Comparison of ENCODE assay signal across 20 mouse cellular contexts in genomic region chr1:130373398-130374083, GRCm38 (mm10). TPM values are rescaled to one million over a fixed set of nuclear protein-coding genes. Genes with fewer than 3 reads are reported as not detected.
DNase-seq lines count a peak whose midpoint lies in the region; ATAC-seq and TF ChIP-seq lines count a peak whose summit lies in the region.
"Had no signal": no experiment of that assay in that cellular context is flagged by ENCODE, and none has a peak within 500 bp of the region (broad histone marks: within the 10 kb centered on the region; RNA-seq: fewer than 3 reads in every experiment).

No protein-coding gene starts in this region.

- H3K27me3 ChIP-seq in lung, embryonic 14.5 days (ENCODE audit: insufficient read depth, low read length): no peaks in the 10 kb centered on the region
- no peaks in the 10 kb centered on the region for H3K27me3 ChIP-seq in lung, postnatal 0 days (replicated peaks; ENCODE audit: insufficient read depth, low read length)
- H3K27me3 ChIP-seq in heart, embryonic 12.5 days (replicated peaks): no peaks in the 10 kb centered on the region
- H3K27me3 ChIP-seq in liver, embryonic 12.5 days (replicated peaks): no peaks in the 10 kb centered on the region
- H3K27me3 ChIP-seq: midbrain, embryonic 12.5 days; neural tube, embryonic 15.5 days; stomach, embryonic 15.5 days had no signal

- H3K4me3 ChIP-seq in lung, embryonic 14.5 days (ENCODE audit: low read depth, low read length): no peak overlapping the region
- no peak overlapping the region for H3K4me3 ChIP-seq in lung, postnatal 0 days (ENCODE audit: low read depth, low read length)
- no peak overlapping the region for H3K4me3 ChIP-seq in heart, embryonic 12.5 days
- no peak overlapping the region for H3K4me3 ChIP-seq in liver, embryonic 12.5 days
- H3K4me3 ChIP-seq: erythroblast, embryonic 14.5 days; hindbrain, embryonic 10.5 days; midbrain, embryonic 12.5 days; neural tube, embryonic 15.5 days; stomach, embryonic 15.5 days had no signal

- no peaks in the 10 kb centered on the region for H3K9me3 ChIP-seq in lung, embryonic 14.5 days (ENCODE audit: low read depth, low read length)
- H3K9me3 ChIP-seq in lung, postnatal 0 days (ENCODE audit: low read length): no peaks in the 10 kb centered on the region
- H3K9me3 ChIP-seq in heart, embryonic 12.5 days (replicated peaks): no peaks in the 10 kb centered on the region
- H3K9me3 ChIP-seq in liver, embryonic 12.5 days (replicated peaks): no peaks in the 10 kb centered on the region
- H3K9me3 ChIP-seq: hindbrain, embryonic 10.5 days; midbrain, embryonic 12.5 days; neural tube, embryonic 15.5 days; stomach, embryonic 15.5 days had no signal

- H3K4me1 ChIP-seq in lung, embryonic 14.5 days (ENCODE audit: insufficient read depth): no peaks in the 10 kb centered on the region
- no peaks in the 10 kb centered on the region for H3K4me1 ChIP-seq in lung, postnatal 0 days (ENCODE audit: insufficient read depth, low read depth, low read length)
- H3K4me1 ChIP-seq in heart, embryonic 12.5 days (replicated peaks): peaks cover 12% of the 10 kb centered on the region
- peaks cover 37% of the 10 kb centered on the region for H3K4me1 ChIP-seq in liver, embryonic 12.5 days
- H3K4me1 ChIP-seq: hindbrain, embryonic 10.5 days; midbrain, embryonic 12.5 days; neural tube, embryonic 15.5 days; stomach, embryonic 15.5 days had no signal

- 26% methylated on average over 2 of the region's 2 CpGs for WGBS in lung, embryonic 14.5 days
- WGBS in lung, postnatal 0 days: 10% methylated on average over 2 of the region's 2 CpGs
- 0% methylated on average over 2 of the region's 2 CpGs for WGBS in heart, embryonic 12.5 days
- WGBS in liver, embryonic 12.5 days (ENCODE audit: insufficient replicate concordance): 13% methylated on average over 2 of the region's 2 CpGs

- no peak overlapping the region for H3K4me2 ChIP-seq in lung, embryonic 14.5 days
- no peak overlapping the region for H3K4me2 ChIP-seq in lung, postnatal 0 days (replicated peaks; ENCODE audit: low read depth, low read length)
- no peak overlapping the region for H3K4me2 ChIP-seq in heart, embryonic 12.5 days
- H3K4me2 ChIP-seq in liver, embryonic 12.5 days: peak overlapping the region; percentile 43; the same call in 1 of the 2 replicates
- H3K4me2 ChIP-seq: midbrain, embryonic 12.5 days; neural tube, embryonic 15.5 days; stomach, embryonic 15.5 days had no signal

- no peaks in the 10 kb centered on the region for H3K36me3 ChIP-seq in lung, embryonic 14.5 days (ENCODE audit: insufficient read depth)
- H3K36me3 ChIP-seq in lung, postnatal 0 days (ENCODE audit: insufficient read depth, low read length): no peaks in the 10 kb centered on the region
- H3K36me3 ChIP-seq in heart, embryonic 12.5 days: no peaks in the 10 kb centered on the region
- H3K36me3 ChIP-seq in liver, embryonic 12.5 days: no peaks in the 10 kb centered on the region
- H3K36me3 ChIP-seq: hindbrain, embryonic 10.5 days; midbrain, embryonic 12.5 days; neural tube, embryonic 15.5 days; stomach, embryonic 15.5 days had no signal

- no peak overlapping the region for H3K27ac ChIP-seq in lung, embryonic 14.5 days (ENCODE audit: low read depth)
- H3K27ac ChIP-seq in lung, postnatal 0 days (ENCODE audit: low read length): no peak overlapping the region
- no peak overlapping the region for H3K27ac ChIP-seq in heart, embryonic 12.5 days (ENCODE audit: poor library complexity, severe bottlenecking)
- peak overlapping the region; percentile 63; the same call in 1 of the 2 replicates for H3K27ac ChIP-seq in liver, embryonic 12.5 days
- H3K27ac ChIP-seq: hindbrain, embryonic 10.5 days; midbrain, embryonic 12.5 days; neural tube, embryonic 15.5 days; stomach, embryonic 15.5 days had no signal

- H3K9ac ChIP-seq in lung, embryonic 14.5 days: no peak overlapping the region
- no peak overlapping the region for H3K9ac ChIP-seq in lung, postnatal 0 days (replicated peaks; ENCODE audit: low read depth)
- no peak overlapping the region for H3K9ac ChIP-seq in heart, embryonic 12.5 days
- H3K9ac ChIP-seq in liver, embryonic 12.5 days: no peak overlapping the region
- H3K9ac ChIP-seq: midbrain, embryonic 12.5 days; neural tube, embryonic 15.5 days; stomach, embryonic 15.5 days had no signal

- peak; percentile 27 for DNase-seq in lung, embryonic 14.5 days
- no peak for DNase-seq in lung, postnatal 0 days (ENCODE audit: low spot score)
- peak; percentile 14 for DNase-seq in yolk sac, embryonic 10.5 days (ENCODE audit: low spot score)
- DNase-seq in urinary bladder, adult 2 months (ENCODE audit: low spot score): no peak
- DNase-seq in left cerebral cortex, postnatal 4 days: no peak
- DNase-seq: cerebellum, postnatal 14 days; gastrocnemius, postnatal 36 days; kidney, postnatal 36 days; spleen, adult 18-20 months had no signal

- ATAC-seq in lung, embryonic 14.5 days (ENCODE audit: insufficient read depth): no peak
- ATAC-seq in lung, postnatal 0 days: no peak
- 0 out of 2 replicates have a peak, but pooled peaks have one; percentile 30 for ATAC-seq in heart, embryonic 12.5 days (ENCODE audit: insufficient number of reproducible peaks, low FRiP score)
- peak; percentile 59 for ATAC-seq in liver, embryonic 12.5 days
- ATAC-seq: CD4-positive, CD25-positive, alpha-beta regulatory T cell, adult 4 months; inflammation-experienced regulatory T-cells, adult 6 months had no signal

- TF ChIP-seq EP300 in lung, postnatal 0 days (IDR thresholded peaks at IDR 0.05): no peak

- TF ChIP-seq CTCF in lung, embryonic 14.5 days (IDR thresholded peaks at IDR 0.05; ENCODE audit: low read depth): no peak
- TF ChIP-seq CTCF in lung, postnatal 0 days (IDR thresholded peaks at IDR 0.05): no peak

- intact Hi-C loops in left cerebral cortex, postnatal 4 days (cut with DNase I): no loop called here

RNA-seq across cellular contexts. Expression of gene Cd55b, which starts 49.3 kb away (rescaled TPM):
- 0.54 TPM in 1 of 2 replicates, not detected in the other for polyA plus RNA-seq in lung, embryonic 14.5 days (2014; fragmentation: Nextera tagmentation; extraction: Ambion mirVana)
- 0.98 and 1.5 TPM in 2 replicates for polyA plus RNA-seq in lung, postnatal 0 days (2015; fragmentation: Nextera tagmentation; extraction: Ambion mirVana)
- not detected in 2 replicates for polyA plus RNA-seq in heart, embryonic 12.5 days (2016; fragmentation: Nextera tagmentation; extraction: Ambion mirVana)
- 0.14 TPM in 1 of 2 replicates, not detected in the other for polyA plus RNA-seq in liver, embryonic 12.5 days (2016; fragmentation: Nextera tagmentation; extraction: Ambion mirVana)
- not detected in 2 replicates for polyA plus RNA-seq in urinary bladder, adult 2 months (2012; rRNA removed)
- total RNA-seq in left cerebral cortex, postnatal 4 days (2021): not detected
- total RNA-seq: layer of hippocampus, postnatal 25 days had no signal
- polyA plus RNA-seq: CD4-positive, CD25-positive, alpha-beta regulatory T cell, adult 4 months; erythroblast, embryonic 14.5 days; hindbrain, embryonic 10.5 days; inflammation-experienced regulatory T-cells, adult 6 months; limb, embryonic 11.5 days; midbrain, embryonic 12.5 days; neural tube, embryonic 15.5 days; stomach, embryonic 15.5 days had no signal

Comparison
In these comparisons a context has a peak if more than half of its experiments do, and no peak if none do; other contexts are left out.
1. DNase-seq: peak in lung, embryonic 14.5 days (single experiment) and yolk sac, embryonic 10.5 days (single experiment); none in lung, postnatal 0 days (single experiment), urinary bladder, adult 2 months (single experiment) and left cerebral cortex, postnatal 4 days (single experiment).
2. ATAC-seq: peak in heart, embryonic 12.5 days (single experiment) and liver, embryonic 12.5 days (single experiment); none in lung, embryonic 14.5 days (single experiment) and lung, postnatal 0 days (single experiment).